ENCODE assay signal across 27 mouse cellular contexts in genomic region chr12:110937496-110937895, GRCm38 (mm10). TPM values are rescaled to one million over a fixed set of nuclear protein-coding genes. Genes with fewer than 3 reads are reported as not detected.
DNase-seq lines count a peak whose midpoint lies in the region; ATAC-seq and TF ChIP-seq lines count a peak whose summit lies in the region.
"Had no signal": no experiment of that assay in that cellular context is flagged by ENCODE, and none has a peak within 500 bp of the region (broad histone marks: within the 10 kb centered on the region; RNA-seq: fewer than 3 reads in every experiment).

No protein-coding gene starts in this region.

- H3K27ac ChIP-seq in liver, embryonic 13.5 days: peak overlapping the region; percentile 56; the same call in 1 of the 2 replicates
- H3K27ac ChIP-seq in liver, postnatal 0 days (ENCODE audit: low read depth): no peak overlapping the region
- no peak overlapping the region for H3K27ac ChIP-seq in stomach, postnatal 0 days (replicated peaks)
- H3K27ac ChIP-seq: embryonic facial prominence, embryonic 12.5 days; forebrain, embryonic 10.5 days; forebrain, embryonic 15.5 days; heart, embryonic 13.5 days; hindbrain, embryonic 15.5 days; kidney, embryonic 15.5 days; limb, embryonic 10.5 days; midbrain, embryonic 13.5 days; neural tube, embryonic 13.5 days had no signal

- peaks cover 9% of the 10 kb centered on the region for H3K4me1 ChIP-seq in liver, embryonic 13.5 days (replicated peaks)
- H3K4me1 ChIP-seq in liver, postnatal 0 days (ENCODE audit: insufficient read depth): no peaks in the 10 kb centered on the region
- H3K4me1 ChIP-seq in stomach, postnatal 0 days (replicated peaks; ENCODE audit: control insufficient read depth, insufficient read depth): no peaks in the 10 kb centered on the region
- H3K4me1 ChIP-seq: embryonic facial prominence, embryonic 12.5 days; forebrain, embryonic 15.5 days; hindbrain, embryonic 15.5 days; kidney, embryonic 15.5 days; limb, embryonic 10.5 days; limb, embryonic 15.5 days; midbrain, embryonic 13.5 days; neural tube, embryonic 13.5 days had no signal

- no peak for TF ChIP-seq EP300 in liver, postnatal 0 days (IDR thresholded peaks at IDR 0.05; ENCODE audit: low read depth)
- no peak for TF ChIP-seq EP300 in stomach, postnatal 0 days (optimal IDR thresholded peaks at IDR 0.05)

- no peaks in the 10 kb centered on the region for H3K9me3 ChIP-seq in liver, embryonic 13.5 days (replicated peaks)
- H3K9me3 ChIP-seq in liver, postnatal 0 days (ENCODE audit: low read length): no peaks in the 10 kb centered on the region
- H3K9me3 ChIP-seq in stomach, postnatal 0 days (ENCODE audit: control insufficient read depth, low read length): no peaks in the 10 kb centered on the region
- H3K9me3 ChIP-seq: embryonic facial prominence, embryonic 12.5 days; forebrain, embryonic 10.5 days; forebrain, embryonic 15.5 days; heart, embryonic 13.5 days; hindbrain, embryonic 15.5 days; kidney, embryonic 15.5 days; limb, embryonic 10.5 days; limb, embryonic 15.5 days; midbrain, embryonic 13.5 days; neural tube, embryonic 13.5 days had no signal

- peaks cover 48% of the 10 kb centered on the region for H3K36me3 ChIP-seq in liver, embryonic 13.5 days
- H3K36me3 ChIP-seq in liver, postnatal 0 days (replicated peaks; ENCODE audit: insufficient read depth, low read length): peaks cover 35% of the 10 kb centered on the region
- H3K36me3 ChIP-seq in stomach, postnatal 0 days (ENCODE audit: control insufficient read depth, insufficient read depth, low read length): peaks cover 12% of the 10 kb centered on the region

- DNase-seq in adrenal gland, adult (ENCODE audit: inconsistent age in 2 of 2, low spot score in 1 of 2): peak; percentile 48 to 87
- DNase-seq in adrenal gland, postnatal 4 days (ENCODE audit: low spot score in 2 of 2): no peak
- no peak for DNase-seq in liver, embryonic 13.5 days
- no peak for DNase-seq in liver, postnatal 0 days
- peak; percentile 61 for DNase-seq in adrenal gland, postnatal 10 days
- DNase-seq in frontal cortex, postnatal 25 days (ENCODE audit: low spot score in 2 of 2): no peak
- no peak for DNase-seq in stomach, postnatal 0 days (ENCODE audit: low spot score)
- DNase-seq: cerebellum, adult 9-10 months; embryo, embryonic 11 days; gastrocnemius, postnatal 10 days; heart, postnatal 10 days; kidney, adult 18-20 months; kidney, postnatal 4 days; lung, postnatal 4 days; thymus, postnatal 25 days had no signal

- 92% methylated on average over 5 of the region's 5 CpGs for WGBS in liver, embryonic 13.5 days (ENCODE audit: insufficient replicate concordance)
- WGBS in liver, postnatal 0 days (ENCODE audit: insufficient replicate concordance): 80% methylated on average over 5 of the region's 5 CpGs
- 80% methylated on average over 5 of the region's 5 CpGs for WGBS in stomach, postnatal 0 days

- no peak overlapping the region for H3K9ac ChIP-seq in liver, embryonic 13.5 days
- H3K9ac ChIP-seq in liver, postnatal 0 days (replicated peaks): no peak overlapping the region
- H3K9ac ChIP-seq in stomach, postnatal 0 days (ENCODE audit: low read length): no peak overlapping the region
- H3K9ac ChIP-seq: embryonic facial prominence, embryonic 12.5 days; forebrain, embryonic 15.5 days; heart, embryonic 13.5 days; hindbrain, embryonic 15.5 days; kidney, embryonic 15.5 days; limb, embryonic 15.5 days; midbrain, embryonic 13.5 days; neural tube, embryonic 13.5 days had no signal

- H3K4me3 ChIP-seq in liver, embryonic 13.5 days (replicated peaks): no peak overlapping the region
- H3K4me3 ChIP-seq in liver, postnatal 0 days (ENCODE audit: low read depth, low read length): no peak overlapping the region
- H3K4me3 ChIP-seq in stomach, postnatal 0 days (ENCODE audit: low read depth, low read length): no peak overlapping the region
- H3K4me3 ChIP-seq: embryonic facial prominence, embryonic 12.5 days; forebrain, embryonic 10.5 days; forebrain, embryonic 15.5 days; heart, embryonic 13.5 days; hindbrain, embryonic 15.5 days; kidney, embryonic 15.5 days; limb, embryonic 10.5 days; limb, embryonic 15.5 days; midbrain, embryonic 13.5 days; neural tube, embryonic 13.5 days had no signal

- H3K27me3 ChIP-seq in liver, embryonic 13.5 days: no peaks in the 10 kb centered on the region
- H3K27me3 ChIP-seq in liver, postnatal 0 days (ENCODE audit: insufficient read depth, low read length): no peaks in the 10 kb centered on the region
- H3K27me3 ChIP-seq in stomach, postnatal 0 days (ENCODE audit: control insufficient read depth, insufficient read depth, low read length): no peaks in the 10 kb centered on the region
- H3K27me3 ChIP-seq: embryonic facial prominence, embryonic 12.5 days; forebrain, embryonic 15.5 days; heart, embryonic 13.5 days; hindbrain, embryonic 15.5 days; kidney, embryonic 15.5 days; limb, embryonic 15.5 days; midbrain, embryonic 13.5 days; neural tube, embryonic 13.5 days had no signal

- no peak for TF ChIP-seq CTCF in liver, postnatal 0 days (IDR thresholded peaks at IDR 0.05; ENCODE audit: low read depth)
- TF ChIP-seq CTCF in stomach, postnatal 0 days (IDR thresholded peaks at IDR 0.05; ENCODE audit: low read depth): no peak

- no peak overlapping the region for H3K4me2 ChIP-seq in liver, embryonic 13.5 days
- no peak overlapping the region for H3K4me2 ChIP-seq in liver, postnatal 0 days (ENCODE audit: low read depth, low read length)
- no peak overlapping the region for H3K4me2 ChIP-seq in stomach, postnatal 0 days (replicated peaks; ENCODE audit: low read depth)
- H3K4me2 ChIP-seq: embryonic facial prominence, embryonic 12.5 days; forebrain, embryonic 15.5 days; heart, embryonic 13.5 days; hindbrain, embryonic 15.5 days; kidney, embryonic 15.5 days; limb, embryonic 15.5 days; midbrain, embryonic 13.5 days; neural tube, embryonic 13.5 days had no signal

- ATAC-seq in liver, embryonic 13.5 days (ENCODE audit: low read depth): no peak
- no peak for ATAC-seq in liver, postnatal 0 days
- ATAC-seq in megakaryocyte, adult 5-6 weeks (ENCODE audit: poor library complexity, severe bottlenecking): no peak
- no peak for ATAC-seq in stomach, postnatal 0 days (ENCODE audit: low FRiP score, low TSS enrichment)
- ATAC-seq: forebrain, embryonic 15.5 days; inflammation-experienced regulatory T-cells, adult 6 months; midbrain, embryonic 13.5 days had no signal

RNA-seq across cellular contexts. Expression of gene Ankrd9, which starts 41.3 kb away (rescaled TPM):
- total RNA-seq in adrenal gland, postnatal 4 days (2021): 1 to 10 TPM; 9.1 to 9.7 TPM
- 54.2 and 57.6 TPM in 2 replicates for polyA plus RNA-seq in liver, embryonic 13.5 days (2015; fragmentation: Nextera tagmentation; extraction: Ambion mirVana)
- 15.9 and 16.5 TPM in 2 replicates for polyA plus RNA-seq in liver, postnatal 0 days (2015; fragmentation: Nextera tagmentation; extraction: Ambion mirVana)
- total RNA-seq in adrenal gland, postnatal 10 days (2021): 10 to 100 TPM; 35.7 to 49.7 TPM
- 1.6 and 2.8 TPM in 2 replicates for total RNA-seq in megakaryocyte, adult 5-6 weeks (2015)
- 3.0 and 3.3 TPM in 2 replicates for total RNA-seq in megakaryocyte, adult 5-6 weeks (2017)
- 25.1 and 25.9 TPM in 2 replicates for polyA plus RNA-seq in stomach, postnatal 0 days (2015; fragmentation: Nextera tagmentation; extraction: Ambion mirVana)

RNA-seq across cellular contexts. Expression of gene Tecpr2, which starts 48.4 kb away (rescaled TPM):
- total RNA-seq in adrenal gland, postnatal 4 days (2021): 10 to 100 TPM; 10.4 to 11.0 TPM
- 1.7 and 1.9 TPM in 2 replicates for polyA plus RNA-seq in liver, embryonic 13.5 days (2015; fragmentation: Nextera tagmentation; extraction: Ambion mirVana)
- 0.63 and 1.1 TPM in 2 replicates for polyA plus RNA-seq in liver, postnatal 0 days (2015; fragmentation: Nextera tagmentation; extraction: Ambion mirVana)
- 10 to 100 TPM in 1 of 2 experiments, 1 to 10 TPM in 1; 8.9 to 10.3 TPM for total RNA-seq in adrenal gland, postnatal 10 days (2021)
- total RNA-seq in megakaryocyte, adult 5-6 weeks (2015): 3.1 and 3.7 TPM in 2 replicates
- 3.5 and 5.0 TPM in 2 replicates for total RNA-seq in megakaryocyte, adult 5-6 weeks (2017)
- polyA plus RNA-seq in stomach, postnatal 0 days (2015; fragmentation: Nextera tagmentation; extraction: Ambion mirVana): 1.1 and 1.2 TPM in 2 replicates

RNA-seq across cellular contexts. Expression of gene Cinp, which starts 48.6 kb away (rescaled TPM):
- 10 to 100 TPM; 49.7 to 51.0 TPM for total RNA-seq in adrenal gland, postnatal 4 days (2021)
- 91.0 and 100 TPM in 2 replicates for polyA plus RNA-seq in liver, embryonic 13.5 days (2015; fragmentation: Nextera tagmentation; extraction: Ambion mirVana)
- 30.6 and 34.2 TPM in 2 replicates for polyA plus RNA-seq in liver, postnatal 0 days (2015; fragmentation: Nextera tagmentation; extraction: Ambion mirVana)
- total RNA-seq in adrenal gland, postnatal 10 days (2021): 10 to 100 TPM; 40.5 to 46.3 TPM
- 20.3 and 31.8 TPM in 2 replicates for total RNA-seq in megakaryocyte, adult 5-6 weeks (2015)
- total RNA-seq in megakaryocyte, adult 5-6 weeks (2017): 32.5 and 36.4 TPM in 2 replicates
- 42.5 and 43.8 TPM in 2 replicates for polyA plus RNA-seq in stomach, postnatal 0 days (2015; fragmentation: Nextera tagmentation; extraction: Ambion mirVana)

Comparison
In these comparisons a context has a peak if more than half of its experiments do, and no peak if none do; other contexts are left out.
1. DNase-seq: peak in adrenal gland, adult (2 of 2) and adrenal gland, postnatal 10 days (single experiment); none in adrenal gland, postnatal 4 days (0 of 2), liver, embryonic 13.5 days (single experiment), liver, postnatal 0 days (single experiment), frontal cortex, postnatal 25 days (0 of 2) and stomach, postnatal 0 days (single experiment).